Mouse (Mus musculus): ENCODE data around the gene Fam193a.

Gene Fam193a

DNA sequence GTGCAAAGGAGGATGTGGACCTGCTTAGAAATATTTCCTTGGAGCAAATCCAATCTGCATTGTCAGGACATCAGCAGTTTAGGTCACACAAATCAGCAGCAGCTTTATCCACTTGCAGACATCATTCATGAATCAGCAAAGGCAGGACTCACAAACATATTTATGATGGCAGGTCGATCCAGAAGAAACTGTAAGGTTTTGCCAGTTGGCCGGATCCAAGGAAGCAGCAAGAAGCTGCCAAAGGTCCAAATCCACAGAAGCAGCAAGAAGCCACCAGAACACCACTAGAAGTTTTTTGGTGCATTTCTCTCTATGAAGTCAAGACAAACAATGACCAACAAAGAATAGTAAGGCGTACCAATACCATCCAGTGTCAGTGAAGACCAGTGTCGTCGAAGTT, 15.9 kb downstream of the Fam193a start:
- no peak for DNase-seq

GRCm38 (mm10) chr5:34386744-34387143, 17.0 kb downstream of the Fam193a start:
- DNase-seq, result no peak

DNA sequence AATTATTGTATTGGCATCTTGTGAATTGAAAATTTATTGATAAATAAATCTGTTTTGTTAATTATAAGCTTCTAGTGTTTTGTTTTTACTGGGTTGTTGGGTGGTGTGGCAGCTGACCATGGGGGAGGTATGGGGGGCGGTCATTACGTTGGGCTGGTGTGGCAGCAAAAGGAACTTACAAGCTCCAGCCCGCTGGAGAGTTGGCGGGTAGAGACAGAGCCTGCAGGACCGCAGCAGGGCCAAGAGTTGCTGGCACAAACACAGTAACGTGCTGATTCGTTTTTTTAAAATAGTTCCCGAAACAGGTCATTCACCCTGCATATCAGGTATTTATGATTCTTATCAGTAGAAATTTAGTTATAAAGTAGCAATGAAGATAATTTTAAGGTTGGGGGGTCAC, 23.5 kb downstream of the Fam193a start:
- DNase-seq, result no peak

- no peak for DNase-seq
Measured at GRCm38 (mm10) chr5:34395347-34395746, 25.6 kb downstream of the Fam193a start.

DNA sequence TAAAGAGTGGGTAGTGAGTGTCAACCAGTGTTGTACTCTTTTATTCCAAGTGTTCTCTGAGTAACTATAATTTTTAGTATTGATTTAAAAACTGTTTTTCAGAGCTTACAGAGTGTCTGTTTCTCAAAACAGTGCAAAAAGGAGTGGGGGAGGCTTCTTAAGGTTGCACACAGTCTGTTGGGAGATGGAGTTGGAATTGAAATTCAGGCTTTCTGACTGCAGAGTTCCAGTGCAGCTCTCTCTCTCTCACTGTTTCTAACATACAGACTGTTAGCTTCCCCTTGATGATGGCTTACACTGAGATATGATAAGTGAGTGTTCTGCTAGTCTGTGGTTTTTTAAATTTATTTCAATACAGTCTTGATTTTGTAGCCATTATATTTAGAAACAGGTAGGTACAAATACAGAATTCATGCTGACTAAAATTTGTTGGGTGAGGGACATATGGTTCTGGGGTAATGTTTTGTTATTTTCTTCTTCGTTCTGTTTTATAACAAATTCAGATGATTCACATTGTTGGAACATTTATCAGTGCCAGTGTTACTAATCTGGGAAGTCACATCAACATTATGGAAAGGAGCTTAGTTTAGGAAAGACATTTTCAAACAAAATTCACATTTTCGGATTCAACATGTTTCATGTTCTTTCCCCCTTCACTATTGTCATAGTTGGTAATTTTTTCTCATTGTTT, 26.3 kb downstream of the Fam193a start:
- DNase-seq, result no peak

DNA sequence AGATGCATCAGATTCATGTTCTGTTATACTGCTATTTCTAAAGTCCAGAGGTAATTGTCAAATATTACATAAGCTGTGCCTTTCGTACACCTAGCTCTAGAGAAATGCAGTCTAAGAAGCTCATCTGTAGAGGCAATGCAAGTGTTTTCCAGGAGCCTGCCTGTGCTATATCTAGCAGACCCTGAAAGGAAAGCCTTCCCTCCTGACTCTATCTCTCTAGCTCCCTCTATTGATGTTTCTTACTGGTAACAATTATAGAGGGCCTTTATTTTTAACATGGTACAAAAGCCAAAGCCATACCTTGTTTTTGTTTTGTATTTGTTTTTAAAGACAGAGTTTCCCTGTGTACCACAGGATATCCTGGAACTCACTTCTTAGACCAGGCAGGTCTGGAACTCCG, 28.1 kb downstream of the Fam193a start:
- no peak for DNase-seq

DNA sequence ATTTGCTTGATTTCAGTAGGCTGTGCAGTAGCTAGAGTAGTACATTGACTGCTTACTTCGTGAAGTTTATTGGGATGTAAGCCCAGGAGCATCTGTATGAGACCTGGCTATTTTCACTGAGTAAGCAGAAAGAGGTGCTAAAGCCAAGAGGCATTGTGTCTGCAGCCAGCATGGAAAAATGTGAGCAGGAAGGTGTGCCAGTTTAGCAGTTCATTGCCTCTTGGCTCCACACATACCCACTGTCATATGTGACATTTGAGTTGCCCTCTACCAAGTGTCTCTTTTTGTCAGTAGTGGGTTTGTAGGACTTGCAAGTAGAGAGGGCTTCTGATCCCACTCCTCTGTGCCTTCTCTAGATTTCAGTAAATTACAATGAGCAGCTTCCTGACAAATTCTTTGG, 28.6 kb downstream of the Fam193a start:
- DNase-seq, result no peak

DNA sequence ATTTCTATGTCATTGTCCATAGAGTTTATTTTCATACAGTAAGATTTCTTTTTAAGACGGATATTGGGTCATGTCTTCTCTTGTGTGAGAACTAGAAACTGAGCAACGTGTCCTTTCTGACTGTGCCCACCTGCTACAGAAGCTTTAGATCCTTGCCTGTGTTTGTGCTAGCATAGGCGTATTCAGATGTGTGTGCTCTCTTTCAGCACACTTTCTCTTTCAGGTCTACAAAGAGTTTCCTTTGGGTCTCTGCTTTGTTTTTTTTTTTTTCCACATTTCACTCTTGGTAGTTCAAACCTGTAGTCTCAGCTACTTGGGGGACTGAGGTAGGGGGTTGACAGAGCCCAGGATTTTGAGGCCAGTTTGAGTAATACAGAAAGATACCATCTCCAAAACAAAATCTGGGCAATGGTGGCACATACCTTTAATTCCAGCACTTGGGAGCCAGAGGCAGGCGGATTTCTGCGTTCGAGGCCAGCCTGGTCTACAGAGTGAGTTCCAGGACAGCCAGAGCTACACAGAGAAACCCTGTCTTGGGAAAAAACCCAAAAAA, 37.7 kb downstream of the Fam193a start:
- no peak for DNase-seq

- no peak for DNase-seq
Measured at GRCm38 (mm10) chr5:34409002-34409401, 39.3 kb downstream of the Fam193a start.

- DNase-seq, result no peak
Measured at GRCm38 (mm10) chr5:34410819-34411218, 41.1 kb downstream of the Fam193a start.

DNA sequence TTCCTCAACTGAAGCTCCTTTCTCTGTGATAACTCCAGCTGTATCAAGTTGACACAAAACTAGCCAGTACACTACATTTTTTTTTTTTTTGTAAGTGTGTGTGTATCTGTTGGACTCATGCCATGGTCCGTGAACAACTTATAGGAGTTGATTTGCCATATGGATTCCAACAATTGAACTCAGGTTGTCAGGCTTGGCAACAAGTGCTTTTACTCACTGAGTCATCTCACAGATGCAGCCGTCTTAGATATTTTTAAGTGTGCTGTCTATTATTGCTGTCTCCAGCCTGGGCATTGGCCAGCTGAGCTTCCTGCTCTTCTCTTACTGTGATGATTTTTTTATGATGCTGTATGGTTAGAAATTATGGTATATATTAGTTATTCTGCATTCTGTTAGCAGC, 44.2 kb downstream of the Fam193a start:
- DNase-seq, result no peak

DNA sequence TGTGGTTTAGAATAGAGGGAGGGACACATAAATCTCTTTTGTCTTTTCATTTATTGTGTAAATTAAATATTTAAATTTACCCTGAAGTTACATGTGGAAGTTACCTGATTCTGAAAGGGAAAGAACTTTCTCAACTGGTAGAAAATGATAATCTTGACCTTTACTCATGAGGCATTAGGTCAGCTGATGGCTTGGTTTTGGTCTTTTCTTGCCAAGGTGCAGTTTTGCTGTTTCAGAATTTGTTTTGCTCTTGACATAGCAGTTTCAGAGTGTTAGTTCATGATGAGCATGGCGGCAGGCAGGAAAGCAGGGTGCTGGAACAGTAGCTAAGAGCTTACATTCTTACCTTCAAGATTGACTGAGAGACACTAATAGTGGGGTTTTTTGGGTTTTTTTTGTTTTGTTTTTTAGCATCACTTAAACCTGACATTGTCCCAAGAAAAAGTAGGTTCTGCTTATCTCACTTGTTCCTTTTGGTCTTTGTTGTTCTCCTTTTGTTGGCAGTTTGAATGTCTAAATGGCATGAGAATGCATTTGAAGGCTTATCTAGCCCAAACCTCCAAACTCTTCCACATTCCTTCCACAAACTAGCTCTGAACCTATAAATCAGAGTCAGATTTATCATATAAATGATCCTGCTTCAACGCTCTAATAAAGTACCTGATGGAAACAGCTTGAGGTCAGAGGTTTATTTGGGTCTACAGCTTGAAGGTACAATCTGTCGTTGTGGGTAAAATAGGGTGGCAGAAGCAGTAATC, 47.7 kb downstream of the Fam193a start:
- DNase-seq, result no peak

DNA sequence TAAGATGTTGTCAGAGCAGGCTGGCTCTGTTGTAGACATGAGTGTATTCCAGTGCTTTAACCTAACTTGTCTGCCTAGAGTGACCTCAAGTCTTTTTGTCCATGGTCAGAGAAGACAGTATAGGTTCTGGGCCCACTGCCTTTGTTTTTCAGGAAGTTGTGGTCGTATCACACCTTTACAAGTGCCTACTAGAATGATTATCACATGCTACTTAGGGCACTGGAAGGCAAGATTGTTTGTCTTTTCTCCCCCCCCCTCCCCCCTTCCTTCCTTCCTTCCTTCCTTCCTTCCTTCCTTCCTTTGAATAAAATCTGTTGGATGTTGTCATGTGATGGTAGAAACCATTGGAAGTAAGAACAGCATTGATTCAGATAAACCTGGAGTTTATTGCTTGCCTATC, 49.5 kb downstream of the Fam193a start:
- no peak for DNase-seq

DNA sequence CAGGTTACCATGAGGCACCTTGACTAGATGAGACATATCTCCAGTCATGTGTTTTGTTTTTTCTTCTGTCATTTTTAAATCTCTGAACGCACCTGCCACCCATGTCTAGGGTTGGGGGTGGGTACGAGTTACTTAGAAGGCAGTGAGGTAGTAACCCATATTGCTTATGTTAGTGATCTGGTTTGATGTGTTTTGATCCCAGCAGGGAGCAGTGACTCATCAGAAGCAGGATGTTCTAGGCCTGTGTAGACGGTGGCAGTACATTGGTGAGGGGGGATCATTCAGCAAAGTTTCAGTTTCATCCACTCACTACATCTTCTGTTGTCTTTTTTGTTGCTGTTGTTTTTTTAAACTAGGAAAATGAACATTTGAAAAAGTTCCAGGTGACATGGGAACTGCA, 61.0 kb downstream of the Fam193a start:
- DNase-seq, result no peak

GRCm38 (mm10) chr5:34433786-34434185, 64.1 kb downstream of the Fam193a start:
- DNase-seq, result no peak

DNA sequence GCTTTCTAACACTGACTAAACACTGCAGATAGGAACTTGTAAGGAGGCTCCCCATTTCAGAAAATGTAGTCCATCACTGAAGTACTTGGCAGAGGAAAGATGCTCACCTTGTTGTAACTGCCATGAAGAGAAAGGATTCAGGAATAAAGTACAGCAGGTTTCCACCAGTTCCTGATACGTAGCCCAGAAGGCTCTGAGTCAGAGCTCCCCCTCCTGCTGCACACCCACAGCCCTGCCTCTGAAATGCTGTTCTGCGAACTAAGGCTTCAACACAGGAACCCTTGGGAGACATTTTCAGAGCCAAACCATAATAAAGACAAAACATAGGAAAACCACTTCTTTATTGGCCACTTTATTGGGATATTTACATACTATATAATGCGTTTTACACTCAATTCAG, 64.5 kb downstream of the Fam193a start:
- DNase-seq, result no peak

- DNase-seq, result no peak
Measured at GRCm38 (mm10) chr5:34438052-34438451, 68.3 kb downstream of the Fam193a start.

GRCm38 (mm10) chr5:34438659-34439058, 68.9 kb downstream of the Fam193a start:
- no peak for DNase-seq

DNA sequence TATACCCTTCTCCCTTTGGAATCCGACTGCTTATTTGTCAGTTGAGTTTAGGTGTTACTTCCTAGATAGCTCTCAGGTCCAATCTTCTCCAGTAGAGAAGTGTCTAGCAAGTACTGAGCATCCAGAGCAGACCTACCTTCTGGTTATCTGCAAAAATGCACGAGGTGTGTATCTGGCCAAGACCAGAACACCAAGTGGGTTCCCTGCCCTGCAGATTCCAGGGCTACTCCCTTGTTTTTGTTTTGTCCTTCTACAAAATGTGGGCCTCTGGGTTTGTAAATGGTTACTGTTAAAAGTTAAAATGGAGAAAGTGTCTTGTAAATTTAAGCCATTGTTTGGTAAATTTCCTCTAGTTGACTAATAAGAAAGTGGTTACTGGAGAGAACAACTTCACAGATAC, 70.0 kb downstream of the Fam193a start:
- DNase-seq, result no peak

- DNase-seq, result no peak
Measured at GRCm38 (mm10) chr5:34441797-34442196, 72.1 kb downstream of the Fam193a start.

DNA sequence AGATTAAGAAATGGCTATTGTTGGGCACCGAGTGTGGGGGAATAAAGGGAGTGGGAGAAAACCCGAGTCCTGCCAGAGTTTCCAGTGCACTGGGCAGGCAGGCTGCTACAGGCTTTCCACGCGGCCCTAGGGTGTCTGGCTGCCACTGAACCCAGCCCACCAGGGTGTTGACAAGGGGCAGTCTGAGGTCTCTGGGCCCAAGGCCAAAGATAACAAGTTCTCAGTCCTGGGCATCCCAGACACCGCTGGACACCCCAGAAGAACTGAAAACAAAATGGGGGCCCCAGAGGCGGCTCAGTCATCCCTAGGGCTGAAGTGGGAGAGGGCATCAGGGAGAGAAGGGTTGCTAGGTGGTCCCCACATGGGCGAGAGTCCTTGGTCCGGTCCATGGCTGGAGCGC, 76.5 kb downstream of the Fam193a start:
- DNase-seq, result no peak

DNA sequence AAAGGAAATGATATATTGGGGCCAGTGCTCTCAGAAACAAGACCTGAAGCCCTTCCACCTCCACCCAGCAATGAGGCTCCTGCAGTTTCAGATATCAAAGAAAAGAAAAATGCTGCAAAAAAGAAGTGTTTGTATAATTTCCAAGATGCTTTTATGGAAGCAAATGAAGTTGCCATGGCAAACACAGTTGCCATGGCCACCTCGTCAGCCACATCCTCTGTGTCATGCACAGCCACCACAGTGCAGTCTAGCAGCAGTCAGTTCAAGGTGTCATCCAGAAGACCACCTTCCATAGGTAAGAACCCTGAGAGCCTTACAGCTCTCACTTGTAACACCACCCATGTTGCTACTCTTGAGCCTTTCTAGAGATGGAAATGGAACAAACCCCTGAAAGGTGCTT, 89.3 kb downstream of the Fam193a start:
- DNase-seq, result no peak

- DNase-seq, result no peak
Measured at GRCm38 (mm10) chr5:34461294-34461693, 91.6 kb downstream of the Fam193a start.

- DNase-seq, result no peak
Measured at GRCm38 (mm10) chr5:34461841-34462240, 92.1 kb downstream of the Fam193a start.

Data from right cerebral cortex, postnatal 14 days (tissue).